Mouse (Mus musculus) retina, postnatal 7 days (tissue): Measurements from ENCODE around the gene Spdye4b.

Source experiments
- DNase-seq: peaks from one replicate; pipeline ENCODE4 v3.0.0-alpha.2; 2012; ENCODE audit warnings: low read depth, low spot score

Gene Spdye4b

DNA sequence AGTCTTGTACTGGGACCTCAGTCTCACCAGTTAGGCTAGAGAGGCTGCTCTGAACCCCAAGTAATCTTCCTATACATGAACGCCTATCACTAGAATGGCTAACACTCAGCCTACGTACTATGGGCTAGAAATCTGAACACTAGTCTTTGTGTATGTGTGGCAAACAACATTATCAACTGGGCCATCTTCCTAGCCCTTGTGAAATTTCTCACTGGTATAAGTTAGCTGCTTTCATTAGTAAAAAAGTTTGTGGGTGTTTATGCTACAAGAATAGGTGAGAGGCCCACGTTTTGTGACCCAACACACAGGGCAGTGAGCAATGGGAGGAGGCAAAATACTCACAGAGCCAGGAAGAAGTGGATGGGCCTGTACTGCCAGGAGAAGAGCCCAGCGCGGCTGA, 40.2 kb downstream of the Spdye4b start:
- DNase-seq: no peak

DNA sequence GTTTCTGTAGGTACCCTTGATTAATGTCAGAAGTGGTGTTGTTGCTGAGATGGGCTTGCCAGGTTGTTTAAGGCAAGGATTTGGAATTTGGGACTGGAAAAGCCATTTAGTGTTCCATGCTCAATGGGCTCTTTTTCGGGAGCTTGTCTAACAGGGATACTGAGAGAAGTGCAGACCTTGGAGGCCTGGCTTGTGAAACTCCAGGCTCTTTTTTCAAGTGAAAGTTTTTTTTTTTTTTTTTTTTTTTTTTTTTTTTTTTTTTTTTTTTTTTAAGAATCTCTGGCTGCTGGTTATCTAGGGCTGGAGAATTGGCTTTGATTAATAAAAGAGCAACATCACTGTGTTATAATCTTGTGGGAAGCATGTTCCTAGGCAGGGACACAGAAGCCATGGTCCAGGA, 41.5 kb downstream of the Spdye4b start:
- DNase-seq: no peak

- DNase-seq: no peak
Measured at GRCm38 (mm10) chr5:143226790-143227189, 46.0 kb downstream of the Spdye4b start, which contains the start of gene Spdye4a. Spdye4a (minus strand) TSS chr5:143226890.

- peak; percentile 92 for DNase-seq
Measured at GRCm38 (mm10) chr5:143235028-143235693, 54.3 kb downstream of the Spdye4b start, which contains the start of gene Zfp12. Zfp12 (plus strand) TSS chr5:143235163.

DNA sequence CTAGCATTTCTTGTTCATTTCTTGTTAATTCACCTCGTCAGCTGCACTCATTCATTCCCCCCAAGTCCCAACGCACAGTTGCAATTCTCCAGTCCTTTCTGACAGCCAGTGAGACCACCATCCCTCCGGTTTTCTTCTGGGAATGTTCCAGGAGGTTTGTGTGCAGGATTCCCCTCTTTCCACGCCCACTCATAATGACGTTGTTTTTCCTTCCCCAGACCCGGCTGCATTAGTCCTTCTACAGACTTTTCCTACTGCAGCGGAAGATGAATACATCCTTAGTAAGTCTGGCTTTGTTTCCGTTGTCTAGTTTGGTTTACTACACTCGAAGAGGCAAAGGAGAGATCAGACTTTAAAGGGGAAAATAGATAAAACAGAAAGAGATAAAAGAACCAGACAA, 55.2 kb downstream of the Spdye4b start:
- no peak for DNase-seq

GRCm38 (mm10) chr5:143244926-143245325, 64.1 kb downstream of the Spdye4b start:
- DNase-seq: no peak

DNA sequence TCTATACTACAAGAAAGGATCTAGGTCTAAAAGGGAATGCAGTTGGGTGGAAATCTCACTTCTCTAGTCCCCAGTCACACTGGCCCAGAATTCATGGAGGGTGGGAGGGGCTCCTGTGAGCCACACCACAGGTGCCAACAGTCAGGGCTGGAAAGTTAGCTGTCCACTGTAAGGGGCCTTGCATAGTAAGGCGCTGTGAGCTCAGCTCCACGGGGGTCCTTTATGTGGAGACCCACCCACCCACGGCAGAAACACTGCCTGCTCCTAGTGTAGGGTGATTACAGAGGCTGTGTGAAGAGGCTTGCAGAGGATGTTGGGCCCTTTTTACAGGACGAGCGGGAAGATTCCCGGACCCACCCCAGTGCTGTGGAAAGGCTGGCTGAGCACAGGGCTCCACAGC, 71.2 kb downstream of the Spdye4b start:
- DNase-seq: no peak

GRCm38 (mm10) chr5:143252791-143253185, 72.0 kb downstream of the Spdye4b start:
- DNase-seq: no peak

- no peak for DNase-seq
Measured at GRCm38 (mm10) chr5:143253186-143253880, 72.5 kb downstream of the Spdye4b start.

- no peak for DNase-seq
Measured at GRCm38 (mm10) chr5:143253881-143254486, 73.2 kb downstream of the Spdye4b start.
